Comparison of ENCODE assay signal across 10 mouse cellular contexts in genomic region chr11:49205080-49205590, GRCm38 (mm10). TPM values are rescaled to one million over a fixed set of nuclear protein-coding genes. Genes with fewer than 3 reads are reported as not detected.
DNase-seq lines count a peak whose midpoint lies in the region; ATAC-seq and TF ChIP-seq lines count a peak whose summit lies in the region.
"Had no signal": no experiment of that assay in that cellular context is flagged by ENCODE, and none has a peak within 500 bp of the region (broad histone marks: within the 10 kb centered on the region; RNA-seq: fewer than 3 reads in every experiment).

No protein-coding gene starts in this region.

- H3K9ac ChIP-seq in kidney, embryonic 16.5 days (replicated peaks; ENCODE audit: low read length): no peak overlapping the region
- H3K9ac ChIP-seq in embryonic facial prominence, embryonic 14.5 days (ENCODE audit: low read depth, low read length): no peak overlapping the region
- H3K9ac ChIP-seq in intestine, embryonic 16.5 days (ENCODE audit: low read depth, low read length): no peak overlapping the region

- H3K9me3 ChIP-seq in kidney, embryonic 16.5 days (ENCODE audit: low read length): no peaks in the 10 kb centered on the region
- no peaks in the 10 kb centered on the region for H3K9me3 ChIP-seq in embryonic facial prominence, embryonic 14.5 days (ENCODE audit: control insufficient read depth, low read length)
- H3K9me3 ChIP-seq in intestine, embryonic 16.5 days (ENCODE audit: control insufficient read depth, low read length): no peaks in the 10 kb centered on the region

- H3K4me1 ChIP-seq in kidney, embryonic 16.5 days (ENCODE audit: insufficient read depth, low read length): peaks cover 18% of the 10 kb centered on the region
- peaks cover 13% of the 10 kb centered on the region; the same call in 1 of the 2 replicates for H3K4me1 ChIP-seq in embryonic facial prominence, embryonic 14.5 days (ENCODE audit: control insufficient read depth, insufficient read depth, low read length)
- H3K4me1 ChIP-seq in intestine, embryonic 16.5 days (ENCODE audit: control insufficient read depth, insufficient read depth, low read length): peaks cover 5% of the 10 kb centered on the region
- peaks cover 6% of the 10 kb centered on the region for H3K4me1 ChIP-seq in thymus, adult 2 months (replicated peaks; ENCODE audit: control insufficient read depth, insufficient read depth, low read length)

- H3K27ac ChIP-seq in kidney, embryonic 16.5 days (ENCODE audit: low read length): no peak overlapping the region
- no peak overlapping the region for H3K27ac ChIP-seq in embryonic facial prominence, embryonic 14.5 days (replicated peaks; ENCODE audit: low read depth, low read length)
- H3K27ac ChIP-seq in intestine, embryonic 16.5 days (ENCODE audit: low read length): no peak overlapping the region
- H3K27ac ChIP-seq in thymus, adult 2 months (ENCODE audit: control insufficient read depth, insufficient read depth, low read length): no peak overlapping the region

- WGBS in kidney, embryonic 16.5 days: 76% methylated on average over 6 of the region's 6 CpGs
- WGBS in embryonic facial prominence, embryonic 14.5 days: 80% methylated on average over 6 of the region's 6 CpGs
- WGBS in intestine, embryonic 16.5 days: 82% methylated on average over 6 of the region's 6 CpGs
- 76% methylated on average over 6 of the region's 6 CpGs for WGBS in thymus, adult 2 months

- no peak overlapping the region for H3K4me3 ChIP-seq in kidney, embryonic 16.5 days (ENCODE audit: low read length)
- no peak overlapping the region for H3K4me3 ChIP-seq in embryonic facial prominence, embryonic 14.5 days (ENCODE audit: low read depth, low read length)
- H3K4me3 ChIP-seq in intestine, embryonic 16.5 days (ENCODE audit: low read length): no peak overlapping the region
- peak overlapping the region; percentile 90 for H3K4me3 ChIP-seq in myocyte
- no peak overlapping the region for H3K4me3 ChIP-seq in thymus, adult 2 months (ENCODE audit: control insufficient read depth, insufficient read depth, low read length)

- peaks cover 8% of the 10 kb centered on the region for H3K36me3 ChIP-seq in kidney, embryonic 16.5 days (ENCODE audit: insufficient read depth, low read length)
- H3K36me3 ChIP-seq in embryonic facial prominence, embryonic 14.5 days (ENCODE audit: control insufficient read depth, insufficient read depth, low read length): peaks cover 14% of the 10 kb centered on the region; the same call in 1 of the 2 replicates
- H3K36me3 ChIP-seq in intestine, embryonic 16.5 days (ENCODE audit: control insufficient read depth, insufficient read depth, low read length): no peaks in the 10 kb centered on the region
- H3K36me3 ChIP-seq in myocyte (ENCODE audit: control insufficient read depth, insufficient read depth): peaks cover 7% of the 10 kb centered on the region
- peaks cover 5% of the 10 kb centered on the region; the same call in 1 of the 2 replicates for H3K36me3 ChIP-seq in thymus, adult 2 months (ENCODE audit: control insufficient read depth, insufficient read depth, low read length)

- no peak for DNase-seq in kidney, postnatal 14 days
- no peak for DNase-seq in embryonic facial prominence, embryonic 14.5 days (ENCODE audit: low spot score)
- no peak for DNase-seq in thymus, adult 2 months
- no peak for DNase-seq in cerebellum, adult 9-11 months

- TF ChIP-seq CTCF in thymus, adult 2 months (IDR thresholded peaks at IDR 0.05; ENCODE audit: borderline replicate concordance, control insufficient read depth, extremely low read depth, insufficient read depth, low read length, poor library complexity): no peak

- no peaks in the 10 kb centered on the region for H3K27me3 ChIP-seq in kidney, embryonic 16.5 days (ENCODE audit: insufficient read depth, low read length)
- no peaks in the 10 kb centered on the region for H3K27me3 ChIP-seq in embryonic facial prominence, embryonic 14.5 days (replicated peaks; ENCODE audit: control insufficient read depth, insufficient read depth, low read length)
- no peaks in the 10 kb centered on the region for H3K27me3 ChIP-seq in intestine, embryonic 16.5 days (replicated peaks; ENCODE audit: control insufficient read depth, insufficient read depth, low read length)
- no peaks in the 10 kb centered on the region for H3K27me3 ChIP-seq in myocyte (ENCODE audit: control insufficient read depth, insufficient read depth, insufficient read length)
- H3K27me3 ChIP-seq in thymus, adult 2 months (ENCODE audit: control insufficient read depth, insufficient read depth, low read length): no peaks in the 10 kb centered on the region

- H3ac ChIP-seq in myocyte (ENCODE audit: control insufficient read depth, insufficient read length): no peak overlapping the region

- no peak for TF ChIP-seq POLR2A in myocyte (IDR thresholded peaks at IDR 0.05; ENCODE audit: insufficient read length, low read depth)
- no peak for TF ChIP-seq POLR2A in thymus, adult 2 months (IDR thresholded peaks at IDR 0.05; ENCODE audit: control insufficient read depth, extremely low read depth, insufficient read depth, low read length, poor library complexity)

- no peak for ATAC-seq in kidney, embryonic 16.5 days (ENCODE audit: low FRiP score, low TSS enrichment)
- ATAC-seq in embryonic facial prominence, embryonic 14.5 days (ENCODE audit: low read depth): no peak
- no peak for ATAC-seq in intestine, embryonic 16.5 days
- ATAC-seq in activated CD4-positive, CD25-positive, alpha-beta regulatory T cell, adult 4 months: no peak

- H3K4me2 ChIP-seq in kidney, embryonic 16.5 days (replicated peaks; ENCODE audit: low read depth, low read length): peak overlapping the region; percentile 86
- H3K4me2 ChIP-seq in embryonic facial prominence, embryonic 14.5 days (ENCODE audit: low read depth, low read length): peak overlapping the region; percentile 68
- H3K4me2 ChIP-seq in intestine, embryonic 16.5 days (ENCODE audit: low read depth, low read length): peak overlapping the region; percentile 87; the same call in 1 of the 2 replicates
- H3K4me2 ChIP-seq in myocyte (ENCODE audit: low read depth): peak overlapping the region; percentile 72

- H3K79me2 ChIP-seq in myocyte (ENCODE audit: control insufficient read depth, insufficient read depth): peaks cover 72% of the 10 kb centered on the region

TF ChIP-seq in myocyte, 11 proteins besides CTCF, POLR2A, EP300 and RAD21:
- TF ChIP-seq POLR2AphosphoS2 (IDR thresholded peaks at IDR 0.05; ENCODE audit: insufficient read length, low read depth) (no peak), REST (IDR thresholded peaks at IDR 0.05; ENCODE audit: insufficient read depth, insufficient read length) (no peak), MAX (IDR thresholded peaks at IDR 0.05; ENCODE audit: low read depth) (no peak), E2F4 (IDR thresholded peaks at IDR 0.05; ENCODE audit: insufficient read depth) (no peak), TCF3 (IDR thresholded peaks at IDR 0.05; ENCODE audit: insufficient read length, low read depth) (no peak), TCF12 (IDR thresholded peaks at IDR 0.05; ENCODE audit: insufficient read depth, poor library complexity, severe bottlenecking) (no peak), SRF (IDR thresholded peaks at IDR 0.05; ENCODE audit: control insufficient read depth, insufficient read length, low read depth) (no peak), USF1 (IDR thresholded peaks at IDR 0.05; ENCODE audit: low read depth) (no peak), MYOD1 (IDR thresholded peaks at IDR 0.05; ENCODE audit: control insufficient read depth in 1 of 3, insufficient read length in 2 of 3, low read depth in 2 of 3) (no peak), MYOG (IDR thresholded peaks at IDR 0.05; ENCODE audit: control insufficient read depth in 1 of 3, insufficient read depth in 1 of 3, insufficient read length in 2 of 3, low read depth in 2 of 3) (no peak), CEBPB (IDR thresholded peaks at IDR 0.05; ENCODE audit: insufficient read depth, poor library complexity, severe bottlenecking) (no peak)

RNA-seq across cellular contexts. Expression of gene Zfp62, which starts 2.0 kb away (rescaled TPM):
- 45.6 and 46.3 TPM in 2 replicates for polyA plus RNA-seq in kidney, embryonic 16.5 days (2015; fragmentation: Nextera tagmentation; extraction: Ambion mirVana)
- 40.4 and 42.0 TPM in 2 replicates for polyA plus RNA-seq in embryonic facial prominence, embryonic 14.5 days (2014; fragmentation: Nextera tagmentation; extraction: Ambion mirVana)
- 20.7 and 23.1 TPM in 2 replicates for polyA plus RNA-seq in intestine, embryonic 16.5 days (2015; fragmentation: Nextera tagmentation; extraction: Ambion mirVana)
- 5.6 TPM for polyA plus RNA-seq in myocyte (2012; fragmentation: generic; extraction: Trizol)
- polyA plus RNA-seq in thymus, adult 2 months (2012; rRNA removed): 6.0 TPM in 2 replicates
- polyA plus RNA-seq in activated CD4-positive, CD25-positive, alpha-beta regulatory T cell, adult 4 months (2017; shearing (Covaris generic)): 10 to 100 TPM; 47.9 to 54.3 TPM

RNA-seq across cellular contexts. Expression of gene Btnl9, which starts 18.2 kb away (rescaled TPM):
- polyA plus RNA-seq in kidney, embryonic 16.5 days (2015; fragmentation: Nextera tagmentation; extraction: Ambion mirVana): 4.4 and 4.6 TPM in 2 replicates
- polyA plus RNA-seq in embryonic facial prominence, embryonic 14.5 days (2014; fragmentation: Nextera tagmentation; extraction: Ambion mirVana): 1.5 and 2.3 TPM in 2 replicates
- 1.6 TPM in 2 replicates for polyA plus RNA-seq in intestine, embryonic 16.5 days (2015; fragmentation: Nextera tagmentation; extraction: Ambion mirVana)
- not detected for polyA plus RNA-seq in myocyte (2012; fragmentation: generic; extraction: Trizol)
- 2.6 and 3.0 TPM in 2 replicates for polyA plus RNA-seq in thymus, adult 2 months (2012; rRNA removed)
- not detected for polyA plus RNA-seq in activated CD4-positive, CD25-positive, alpha-beta regulatory T cell, adult 4 months (2017; shearing (Covaris generic))
- polyA plus RNA-seq: cortical plate, adult 2 months had no signal

RNA-seq across cellular contexts. Expression of gene Mgat1, which starts 38.9 kb away (rescaled TPM):
- polyA plus RNA-seq in kidney, embryonic 16.5 days (2015; fragmentation: Nextera tagmentation; extraction: Ambion mirVana): 88.9 and 91.9 TPM in 2 replicates
- 66.0 and 67.3 TPM in 2 replicates for polyA plus RNA-seq in embryonic facial prominence, embryonic 14.5 days (2014; fragmentation: Nextera tagmentation; extraction: Ambion mirVana)
- 62.4 and 65.8 TPM in 2 replicates for polyA plus RNA-seq in intestine, embryonic 16.5 days (2015; fragmentation: Nextera tagmentation; extraction: Ambion mirVana)
- 45.8 TPM for polyA plus RNA-seq in myocyte (2012; fragmentation: generic; extraction: Trizol)
- polyA plus RNA-seq in thymus, adult 2 months (2012; rRNA removed): 336 and 378 TPM in 2 replicates
- 10 to 100 TPM; 55.3 to 85.9 TPM for polyA plus RNA-seq in activated CD4-positive, CD25-positive, alpha-beta regulatory T cell, adult 4 months (2017; shearing (Covaris generic))

RNA-seq across cellular contexts. Expression of gene Olfr1394, which starts 51.0 kb away (rescaled TPM):
- not detected in 2 replicates for polyA plus RNA-seq in kidney, embryonic 16.5 days (2015; fragmentation: Nextera tagmentation; extraction: Ambion mirVana)
- polyA plus RNA-seq in embryonic facial prominence, embryonic 14.5 days (2014; fragmentation: Nextera tagmentation; extraction: Ambion mirVana): not detected in 2 replicates
- polyA plus RNA-seq in intestine, embryonic 16.5 days (2015; fragmentation: Nextera tagmentation; extraction: Ambion mirVana): not detected in 2 replicates
- not detected for polyA plus RNA-seq in myocyte (2012; fragmentation: generic; extraction: Trizol)
- polyA plus RNA-seq in thymus, adult 2 months (2012; rRNA removed): not detected in 2 replicates
- polyA plus RNA-seq in activated CD4-positive, CD25-positive, alpha-beta regulatory T cell, adult 4 months (2017; shearing (Covaris generic)): not detected
- polyA plus RNA-seq: cortical plate, adult 2 months; large intestine, adult 2 months had no signal
